Mouse (Mus musculus): ENCODE measurements around the gene C530008M17Rik.
"Not testable (repeated sequence)": the region's sequence is repeated elsewhere in the genome, so short reads cannot be mapped to it uniquely, and the experiment has no call there.

The C530008M17Rik gene

GRCm38 (mm10) chr5:76876106-76876758, 219.9 kb downstream of the C530008M17Rik start:
- no peak for DNase-seq (ENCODE audit: extremely low read depth, low read depth, low spot score)

GRCm38 (mm10) chr5:76884107-76884506, 227.8 kb downstream of the C530008M17Rik start:
- DNase-seq (ENCODE audit: extremely low read depth, low read depth, low spot score) = no peak

- DNase-seq (ENCODE audit: extremely low read depth, low read depth, low spot score) = peak; percentile 74
Observed at GRCm38 (mm10) chr5:76887011-76887410, 230.7 kb downstream of the C530008M17Rik start.

GRCm38 (mm10) chr5:76892608-76893007, 236.3 kb downstream of the C530008M17Rik start:
- no peak for DNase-seq (ENCODE audit: extremely low read depth, low read depth, low spot score)

- no peak for DNase-seq (ENCODE audit: extremely low read depth, low read depth, low spot score)
Observed at GRCm38 (mm10) chr5:76893084-76893483, 236.8 kb downstream of the C530008M17Rik start.

GRCm38 (mm10) chr5:76902131-76902530, 245.8 kb downstream of the C530008M17Rik start:
- DNase-seq (ENCODE audit: extremely low read depth, low read depth, low spot score) = no peak

GRCm38 (mm10) chr5:76904713-76905404, 248.5 kb downstream of the C530008M17Rik start:
- DNase-seq (ENCODE audit: extremely low read depth, low read depth, low spot score) = no peak

GRCm38 (mm10) chr5:76905405-76906154, 249.3 kb downstream of the C530008M17Rik start, which contains the start of gene Aasdh:
Aasdh (minus strand) TSS chr5:76905514.
- peak; percentile 26 for DNase-seq (ENCODE audit: extremely low read depth, low read depth, low spot score)

- no peak for DNase-seq (ENCODE audit: extremely low read depth, low read depth, low spot score)
Observed at GRCm38 (mm10) chr5:76906155-76906499, 249.8 kb downstream of the C530008M17Rik start.

GRCm38 (mm10) chr5:76910807-76911206, 254.5 kb downstream of the C530008M17Rik start:
- no peak for DNase-seq (ENCODE audit: extremely low read depth, low read depth, low spot score)

- not testable (repeated sequence) for DNase-seq (ENCODE audit: extremely low read depth, low read depth, low spot score)
Observed at GRCm38 (mm10) chr5:76912522-76912921, 256.2 kb downstream of the C530008M17Rik start.

- DNase-seq (ENCODE audit: extremely low read depth, low read depth, low spot score) = no peak
Observed at GRCm38 (mm10) chr5:76922833-76923232, 266.5 kb downstream of the C530008M17Rik start.
